Mouse (Mus musculus) testis, postnatal 10 days (tissue): ENCODE measurements around the gene Fam222a.

Source experiments
- DNase-seq: peaks from one replicate; pipeline ENCODE4 v3.0.0; 2021; ENCODE audit warnings: low spot score

Fam222a gene

DNA sequence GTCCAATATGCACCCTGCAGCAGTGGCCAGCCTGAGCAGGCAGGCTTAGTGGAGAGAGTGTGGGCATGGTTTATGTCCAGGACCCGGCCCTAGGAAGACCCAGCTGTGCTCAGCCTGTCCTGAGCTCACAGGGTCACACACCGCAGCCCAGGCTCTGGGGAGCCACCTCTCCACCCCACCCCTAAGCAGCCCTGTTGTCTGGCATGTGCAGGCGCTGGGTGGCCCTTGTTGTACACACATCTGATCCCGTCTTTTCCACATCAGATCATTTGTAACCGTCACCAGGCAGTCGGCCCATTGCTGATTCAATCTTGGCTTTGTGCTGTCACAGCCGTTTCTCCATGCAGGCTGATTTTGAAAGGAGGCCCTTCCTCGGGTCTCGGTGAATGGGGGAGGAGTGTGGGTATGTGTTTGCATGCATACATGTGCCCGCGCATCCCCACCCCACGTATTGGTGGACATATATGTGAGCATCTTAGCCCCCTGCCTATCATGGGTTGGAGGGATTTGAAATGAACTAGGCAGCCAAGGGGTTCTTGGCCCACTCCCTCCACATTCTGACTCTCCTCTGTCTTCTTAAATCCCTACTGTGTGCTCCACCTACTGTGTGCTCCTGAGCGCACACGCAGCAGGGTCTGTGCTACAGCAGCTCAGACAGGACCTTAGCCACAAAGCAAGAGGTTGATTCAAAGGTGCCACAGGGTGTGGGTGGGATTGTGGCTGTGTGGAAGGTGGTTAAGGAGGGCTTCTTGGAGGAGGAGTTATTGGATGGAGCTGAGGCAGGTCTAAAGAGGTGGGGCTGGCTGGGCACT is 16.7 kb downstream of the Fam222a start:
- DNase-seq = no peak

GRCm38 (mm10) chr5:114585682-114586081 is 17.9 kb downstream of the Fam222a start:
- DNase-seq = no peak

DNA sequence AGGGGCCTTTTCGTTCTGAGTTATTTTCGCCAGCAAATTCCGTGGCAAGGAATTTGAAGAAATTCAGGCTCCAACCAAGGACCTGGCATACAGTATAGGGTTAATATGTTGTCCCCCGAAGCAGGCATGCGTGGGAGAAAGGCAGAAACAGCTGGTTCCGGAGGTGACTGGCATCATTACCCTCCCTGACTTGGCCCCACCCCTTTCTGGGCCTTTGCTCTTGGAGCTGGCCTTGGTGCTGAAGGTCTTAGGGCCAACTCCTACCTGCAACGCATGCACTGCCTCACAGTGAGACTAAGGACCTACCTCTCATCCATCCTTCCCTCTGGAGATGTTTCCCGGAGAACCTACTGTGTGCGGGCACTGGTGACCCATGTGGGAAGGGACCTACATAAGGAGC is 20.1 kb downstream of the Fam222a start:
- peak; percentile 88 for DNase-seq

DNA sequence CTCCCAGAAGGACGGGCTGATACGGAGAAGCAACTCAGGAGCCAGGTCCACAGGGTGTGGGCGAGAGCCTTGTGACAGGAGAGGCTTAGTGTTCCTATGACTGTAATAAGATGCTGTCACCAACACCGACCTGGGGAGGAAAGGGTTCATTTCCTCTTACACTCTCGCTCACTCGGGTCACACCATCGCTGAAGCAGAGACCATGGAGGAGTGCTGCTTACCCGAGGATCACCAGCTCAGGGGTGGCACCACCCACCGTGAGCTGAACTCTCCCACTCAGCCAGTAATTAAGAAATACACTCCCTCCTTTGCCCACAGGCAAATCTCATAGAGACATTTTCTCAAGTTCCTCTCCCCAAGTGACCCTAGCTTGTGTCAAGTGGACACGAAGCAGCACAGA is 20.6 kb downstream of the Fam222a start:
- no peak for DNase-seq

DNA sequence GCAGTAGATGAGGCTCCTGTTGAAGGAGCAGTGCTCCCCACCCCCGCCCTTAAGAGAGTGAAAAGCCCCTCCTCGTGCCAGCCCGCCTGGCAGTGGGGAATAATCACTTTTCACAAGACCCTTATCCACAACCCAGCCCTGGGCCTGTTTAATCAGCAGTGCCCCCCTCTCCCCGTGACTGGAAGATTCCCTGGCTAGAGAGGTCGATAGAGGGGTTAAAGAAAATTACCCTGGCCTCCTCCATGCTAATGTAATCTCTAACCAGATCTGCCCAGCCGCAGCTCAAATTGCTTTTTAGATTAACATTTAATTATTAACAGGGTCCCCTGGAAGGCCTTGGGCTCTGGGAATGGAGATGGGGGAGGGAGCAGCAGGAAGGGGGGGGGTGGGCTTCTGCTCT is 21.2 kb downstream of the Fam222a start:
- DNase-seq = no peak

DNA sequence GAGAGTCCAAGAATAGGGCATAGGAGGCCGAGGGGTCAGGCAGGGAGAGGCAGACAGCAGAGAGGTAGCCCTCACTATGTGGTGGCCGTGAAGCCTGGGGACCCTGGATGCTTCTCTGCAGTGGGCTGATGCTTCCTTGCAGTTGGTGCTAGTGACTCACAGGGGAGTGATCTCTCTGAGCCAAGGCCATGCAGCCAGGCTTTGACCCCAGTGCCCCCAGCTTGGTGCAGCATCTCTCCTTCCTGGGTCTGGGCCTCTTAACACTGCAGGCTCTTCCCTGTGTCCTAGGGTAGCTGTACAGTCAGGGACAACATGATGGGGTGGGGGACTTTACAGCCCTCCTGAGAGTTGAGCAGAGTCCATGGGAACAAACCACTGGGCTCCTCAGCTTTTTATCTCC is 21.6 kb downstream of the Fam222a start:
- no peak for DNase-seq

- peak; percentile 67 for DNase-seq
Measured at GRCm38 (mm10) chr5:114590043-114590913, 22.5 kb downstream of the Fam222a start.

DNA sequence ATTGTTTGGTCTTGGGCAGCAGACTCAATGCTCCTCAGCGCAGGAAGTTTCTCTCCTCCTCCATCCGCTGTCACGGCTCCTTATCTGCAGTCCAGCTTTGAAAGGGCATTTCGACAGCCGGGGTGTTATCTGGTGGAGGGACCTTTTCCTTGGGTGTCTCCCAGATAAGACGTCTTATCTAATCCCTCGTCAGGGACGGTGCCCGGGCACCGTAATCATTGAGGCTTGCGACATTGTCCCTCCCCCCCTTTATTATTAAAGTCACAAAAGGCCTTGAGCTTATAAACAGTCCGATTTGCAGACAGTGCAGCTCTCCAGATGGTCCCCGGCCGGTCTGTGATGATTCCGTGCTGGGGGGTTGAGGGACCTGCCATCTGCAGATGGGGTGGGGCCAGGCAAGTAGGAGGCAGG is 23.3 kb downstream of the Fam222a start:
- no peak for DNase-seq

DNA sequence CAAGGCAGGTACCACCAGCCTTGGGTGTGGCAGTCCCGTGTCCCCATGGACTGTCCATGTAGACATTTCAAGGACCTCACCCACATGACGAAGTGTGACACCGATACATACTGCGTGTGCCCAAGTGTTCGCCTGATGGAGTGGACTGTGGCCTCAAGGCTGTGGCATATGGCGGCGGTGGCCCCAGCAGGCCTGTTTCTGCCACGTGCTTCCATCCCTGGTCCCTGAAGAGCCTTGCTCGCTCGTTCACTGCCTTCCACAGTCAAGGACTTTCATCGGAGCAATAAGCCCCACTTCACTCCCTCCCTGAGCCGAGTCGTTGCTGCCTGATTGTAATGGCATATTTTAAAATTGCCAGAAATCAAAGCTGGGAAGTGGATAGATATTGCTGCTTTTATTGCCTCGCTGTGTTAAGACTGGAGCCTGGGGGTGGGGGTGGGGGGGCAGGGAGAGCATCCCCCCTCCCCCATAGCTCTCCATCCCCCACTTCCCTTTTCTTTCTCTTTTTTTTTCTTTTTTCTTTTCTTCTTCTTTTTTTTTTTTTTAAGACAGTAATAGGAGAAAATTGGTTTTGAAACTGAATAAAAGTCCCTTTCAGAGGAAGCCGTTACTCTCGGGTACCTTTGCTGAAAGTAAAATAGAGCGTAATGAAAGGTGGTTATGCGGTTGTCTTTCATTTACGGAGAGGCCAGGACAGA is 24.8 kb downstream of the Fam222a start:
- DNase-seq = no peak

DNA sequence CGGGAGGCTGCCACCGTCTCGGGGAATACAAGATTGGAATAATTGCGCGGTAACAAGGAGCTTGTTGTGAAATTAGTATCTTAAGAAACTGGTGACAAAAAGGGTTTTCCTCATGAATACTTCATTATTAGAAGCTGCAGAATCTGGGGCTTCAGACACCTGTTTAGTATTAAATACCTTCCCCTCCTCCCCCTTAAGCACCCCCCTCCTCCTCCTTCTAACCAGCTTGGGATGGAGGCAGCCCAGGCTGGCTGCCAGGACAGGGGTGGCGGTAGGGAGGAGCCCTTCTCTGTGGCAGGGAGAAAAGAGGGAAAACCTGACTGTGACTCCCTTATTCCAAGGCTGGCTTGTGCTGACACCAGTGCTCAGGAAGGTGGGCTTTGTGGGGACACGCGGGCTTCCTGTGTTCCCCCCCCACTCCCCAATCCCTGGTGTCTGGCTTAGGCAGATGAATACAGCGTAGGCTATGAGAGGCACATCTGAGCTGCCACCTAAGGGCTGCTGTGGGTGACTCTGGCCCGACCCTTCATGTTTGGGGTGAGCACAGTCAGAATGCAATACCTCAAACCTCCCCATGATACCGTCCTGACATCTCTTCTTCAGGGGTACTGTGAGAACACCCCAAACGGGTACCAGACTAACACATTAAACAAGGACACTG is 25.5 kb downstream of the Fam222a start:
- no peak for DNase-seq

DNA sequence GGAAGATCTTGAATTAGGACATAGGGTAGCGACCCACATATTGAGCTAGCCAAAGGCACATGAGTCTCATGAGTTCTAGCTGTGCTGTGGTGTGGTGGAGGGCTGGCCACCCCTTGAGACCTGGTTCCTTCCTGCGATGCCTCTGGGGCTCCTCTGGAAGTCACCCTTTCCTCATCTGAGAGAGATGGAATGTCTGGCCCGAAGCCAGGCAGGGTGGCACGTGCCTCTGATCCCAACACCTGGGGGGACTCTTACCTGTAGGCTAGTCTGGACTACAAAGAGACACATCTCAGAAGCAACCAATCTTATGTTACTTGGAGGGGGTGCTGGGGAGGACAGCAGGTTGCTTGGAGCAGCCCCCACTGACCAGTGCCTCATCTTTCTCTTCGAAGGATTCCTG is 26.1 kb downstream of the Fam222a start:
- no peak for DNase-seq

DNA sequence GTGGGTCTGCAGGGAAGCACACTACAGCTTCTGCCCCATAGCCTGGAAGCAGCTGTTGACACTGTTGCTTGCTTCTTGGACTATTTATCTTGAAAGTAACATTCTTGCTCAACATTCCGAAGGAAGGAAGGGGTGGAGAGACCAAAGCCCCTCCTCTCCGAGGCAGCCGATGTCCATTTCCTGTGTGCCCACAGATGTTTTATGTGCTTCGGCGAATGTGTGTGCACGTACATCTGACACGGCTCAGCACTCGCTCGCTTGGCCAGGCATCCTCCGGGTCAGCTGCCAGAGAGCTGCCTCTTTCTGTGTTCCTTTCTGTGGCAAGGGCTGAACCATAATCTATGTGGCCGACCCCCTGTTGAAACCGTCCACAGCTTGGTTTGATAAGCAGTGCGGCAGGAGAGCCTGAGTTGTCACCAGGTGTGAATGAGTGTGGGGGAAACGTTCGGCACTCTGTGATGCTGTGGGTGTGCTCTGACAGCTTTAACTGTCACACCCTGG is 27.0 kb downstream of the Fam222a start:
- DNase-seq = no peak

DNA sequence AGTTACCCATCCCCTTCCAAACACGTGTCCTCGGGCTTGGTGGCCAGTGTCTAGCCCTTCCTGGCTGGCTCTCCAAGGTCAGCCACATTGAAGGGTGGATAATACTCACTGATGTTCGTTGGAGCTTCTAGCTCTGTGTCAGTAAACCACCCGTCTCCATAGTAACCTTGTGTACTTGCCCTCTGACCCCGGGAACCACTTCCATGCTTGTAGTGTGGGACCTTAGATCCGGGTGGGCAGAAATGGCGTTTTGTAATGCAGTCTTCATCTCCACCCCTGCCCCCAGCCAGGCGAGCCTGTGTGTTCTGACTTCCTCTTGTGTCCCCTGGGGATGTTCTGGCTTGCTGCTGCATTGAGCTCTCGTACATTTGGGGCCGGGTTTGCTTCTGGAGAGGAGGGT is 28.8 kb downstream of the Fam222a start:
- no peak for DNase-seq

- DNase-seq = no peak
Measured at GRCm38 (mm10) chr5:114597222-114597621, 29.4 kb downstream of the Fam222a start.

DNA sequence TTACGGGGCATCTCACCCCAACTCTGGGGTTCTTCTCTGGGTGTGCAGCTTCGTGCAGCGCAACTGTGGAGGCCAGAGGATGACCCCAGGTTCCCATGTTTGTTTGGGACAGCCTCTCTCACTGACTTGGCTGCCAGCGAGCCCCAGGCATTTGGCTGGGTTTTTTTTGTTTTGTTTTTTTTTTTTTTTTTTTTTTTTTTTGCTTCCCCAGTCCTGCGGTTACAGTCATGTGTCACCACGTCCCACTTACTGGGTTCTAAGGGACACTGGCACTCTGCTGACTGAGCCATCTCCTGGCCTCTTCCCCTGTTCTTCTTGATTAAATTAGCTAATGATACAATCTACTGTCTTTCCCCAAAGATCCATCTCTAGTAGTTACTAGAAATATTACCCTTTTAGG is 29.8 kb downstream of the Fam222a start:
- DNase-seq = no peak

DNA sequence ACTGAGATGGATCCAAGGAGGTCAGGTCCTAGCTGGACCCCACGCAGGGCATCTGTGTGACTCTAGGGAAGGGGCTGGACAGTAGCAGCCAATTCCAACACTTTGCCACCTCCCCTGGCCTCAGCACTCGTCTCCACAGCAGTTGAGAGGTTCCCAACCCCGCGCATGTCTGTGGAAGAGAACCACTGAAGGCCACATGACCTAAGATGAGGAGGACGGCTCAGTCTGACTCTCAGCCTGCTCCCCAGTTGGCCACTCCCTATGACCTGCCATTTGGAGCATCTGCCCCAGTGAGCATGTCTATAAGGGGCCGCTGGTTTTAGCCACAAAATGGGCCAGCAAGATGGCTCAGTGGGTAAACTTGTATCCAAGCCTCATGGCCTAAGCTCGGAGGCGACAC is 34.2 kb downstream of the Fam222a start:
- DNase-seq = no peak

DNA sequence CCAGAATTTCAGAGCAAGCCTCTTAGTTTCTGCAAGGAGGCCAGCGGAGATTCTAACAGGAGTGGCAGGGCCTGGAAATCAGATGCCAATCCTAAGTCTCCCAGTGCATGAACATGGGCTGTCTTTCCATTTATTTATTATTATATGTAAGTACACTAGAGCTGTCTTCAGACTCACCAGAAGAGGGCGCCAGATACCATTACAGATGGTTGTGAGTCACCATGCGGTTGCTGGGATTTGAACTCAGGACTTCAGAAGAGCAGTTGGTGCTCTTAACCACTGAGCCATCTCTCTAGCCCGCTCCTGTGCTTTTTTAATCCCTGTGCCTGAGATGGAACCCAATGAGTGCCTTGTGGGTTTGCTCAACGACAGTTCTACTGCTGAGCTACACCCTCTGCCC is 36.2 kb downstream of the Fam222a start:
- DNase-seq = no peak

DNA sequence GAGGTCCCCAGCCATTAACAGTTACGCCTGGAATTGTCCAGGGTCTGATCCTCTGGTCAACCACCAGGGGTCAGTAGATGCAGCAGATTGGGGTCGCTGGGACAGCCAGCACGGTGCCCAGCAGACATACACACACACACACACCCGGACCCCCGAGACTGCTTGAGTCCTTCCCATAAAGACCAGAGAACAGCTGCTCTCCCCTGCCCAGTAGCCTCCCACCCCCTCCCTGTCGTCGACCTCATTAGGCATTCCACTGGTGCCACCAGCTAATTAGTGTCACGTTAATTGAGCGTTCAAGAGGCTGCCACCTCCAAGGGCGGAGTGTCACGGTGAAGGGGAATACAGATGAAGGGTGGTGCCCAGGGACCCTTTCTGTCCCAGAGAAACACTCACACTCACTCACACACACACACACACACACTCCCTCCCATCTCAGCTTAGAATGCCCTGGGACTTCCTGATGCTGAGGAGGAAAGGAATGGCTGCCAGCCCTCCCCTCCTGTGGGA is 37.0 kb downstream of the Fam222a start:
- DNase-seq = no peak

GRCm38 (mm10) chr5:114605981-114606380 is 38.2 kb downstream of the Fam222a start:
- no peak for DNase-seq

DNA sequence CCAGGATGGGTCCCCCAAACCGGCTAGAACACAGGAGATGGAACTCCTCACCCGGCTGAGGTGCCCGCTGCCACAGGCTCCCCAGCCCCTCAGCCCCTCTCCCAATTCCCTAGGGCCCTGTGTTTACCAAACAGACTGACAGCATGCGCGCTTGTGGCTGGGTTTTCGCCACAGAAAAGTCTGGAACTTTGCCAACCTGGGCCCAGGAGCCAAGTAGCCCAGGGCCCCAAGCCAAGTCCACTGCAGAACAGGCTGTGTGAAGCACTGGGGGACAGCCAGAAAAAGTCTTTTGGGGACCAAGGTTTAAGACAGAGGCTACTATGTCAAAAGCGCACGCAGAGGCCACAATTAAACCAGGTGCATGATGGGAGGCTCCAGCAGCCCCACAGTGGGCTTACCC is 39.8 kb downstream of the Fam222a start:
- peak; percentile 84 for DNase-seq

DNA sequence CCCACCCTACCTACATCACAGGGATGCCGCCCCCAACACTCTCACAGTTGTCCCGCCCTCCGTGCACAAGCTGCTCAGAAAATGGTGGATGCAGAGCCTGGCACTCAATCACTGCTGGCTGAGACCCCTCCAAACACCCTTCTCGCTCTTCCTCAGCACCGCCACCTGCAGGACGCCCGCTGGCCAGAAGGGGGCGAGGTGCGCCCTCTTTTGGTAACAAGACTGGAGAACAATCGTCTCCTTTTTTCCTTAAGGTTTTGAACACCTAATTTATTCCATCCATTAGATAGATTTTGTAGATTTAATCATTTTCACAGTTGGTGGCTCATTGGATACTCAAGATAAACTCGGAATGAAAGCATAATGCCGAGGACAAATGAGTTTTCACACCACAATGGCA is 40.7 kb downstream of the Fam222a start:
- peak; percentile 93 for DNase-seq

GRCm38 (mm10) chr5:114611256-114611655 is 43.4 kb downstream of the Fam222a start:
- DNase-seq = no peak
